28 mouse cellular contexts compared by ENCODE assay signal in the genomic region with DNA sequence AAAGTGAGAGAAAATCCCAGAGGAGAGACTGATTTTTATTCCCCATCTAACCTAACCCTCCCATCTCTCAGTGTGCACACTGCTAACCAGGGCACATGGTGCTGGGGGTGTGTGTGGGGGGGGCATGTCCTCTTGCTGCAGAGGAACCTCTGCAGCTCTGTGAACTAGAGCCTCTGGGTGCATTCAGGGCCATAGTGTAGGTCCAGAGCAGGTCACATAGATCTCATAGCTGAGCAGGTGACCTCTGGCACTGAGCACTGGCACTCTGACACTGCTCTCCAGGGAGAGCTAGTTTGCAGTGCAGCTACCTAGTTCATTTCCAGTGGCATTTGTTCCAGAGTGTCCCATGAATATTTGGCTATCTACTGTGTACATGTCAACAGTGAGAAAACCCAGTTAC. TPM values are rescaled to one million over a fixed set of nuclear protein-coding genes. Genes with fewer than 3 reads are reported as not detected.
DNase-seq lines count a peak whose midpoint lies in the region; ATAC-seq and TF ChIP-seq lines count a peak whose summit lies in the region.
"Had no signal": no experiment of that assay in that cellular context is flagged by ENCODE, and none has a peak within 500 bp of the region (broad histone marks: within the 10 kb centered on the region; RNA-seq: fewer than 3 reads in every experiment).

No protein-coding gene starts in this region.

- H3K27ac ChIP-seq in heart, embryonic 10.5 days = no peak overlapping the region
- H3K27ac ChIP-seq in kidney, adult 2 months (ENCODE audit: insufficient read depth, low read depth, low read length) = no peak overlapping the region
- H3K27ac ChIP-seq in liver, adult 2 months (replicated peaks; ENCODE audit: insufficient read depth, low read depth, low read length) = no peak overlapping the region; the same call in 1 of the 2 replicates
- H3K27ac ChIP-seq in liver, embryonic 11.5 days (ENCODE audit: low read depth, low read length) = no peak overlapping the region
- H3K27ac ChIP-seq: gastrocnemius, adult 2 months; left cerebral cortex, adult 2 months; limb, embryonic 12.5 days; macrophage; midbrain, embryonic 15.5 days; stomach, postnatal 0 days had no signal

- no peak for ATAC-seq in liver, embryonic 11.5 days (replicated peaks; ENCODE audit: low FRiP score)
- ATAC-seq: forebrain, embryonic 16.5 days; hindbrain, embryonic 16.5 days; lung, postnatal 0 days; midbrain, embryonic 15.5 days had no signal

- no peaks in the 10 kb centered on the region for H3K36me3 ChIP-seq in heart, embryonic 10.5 days
- no peaks in the 10 kb centered on the region for H3K36me3 ChIP-seq in kidney, adult 2 months (ENCODE audit: control insufficient read depth, insufficient read depth, low read length)
- no peaks in the 10 kb centered on the region for H3K36me3 ChIP-seq in liver, adult 2 months (ENCODE audit: control insufficient read depth, insufficient read depth, low read length)
- H3K36me3 ChIP-seq in liver, embryonic 11.5 days (ENCODE audit: control insufficient read depth, insufficient read depth, low read length) = no peaks in the 10 kb centered on the region
- H3K36me3 ChIP-seq: heart, embryonic 12.5 days; limb, embryonic 12.5 days; midbrain, embryonic 15.5 days had no signal

- no peak for TF ChIP-seq POLR2A in kidney, adult 2 months (IDR thresholded peaks at IDR 0.05; ENCODE audit: low read depth, low read length)
- no peak for TF ChIP-seq POLR2A in liver, adult 2 months (IDR thresholded peaks at IDR 0.05; ENCODE audit: extremely low read depth, insufficient read depth, low read length)

- H3K4me3 ChIP-seq in heart, embryonic 10.5 days = no peak overlapping the region
- no peak overlapping the region for H3K4me3 ChIP-seq in kidney, adult 2 months (ENCODE audit: insufficient read depth, low read depth, low read length)
- no peak overlapping the region for H3K4me3 ChIP-seq in liver, adult 2 months (ENCODE audit: insufficient read depth, low read depth, low read length)
- H3K4me3 ChIP-seq in liver, embryonic 11.5 days (ENCODE audit: low read depth, low read length) = no peak overlapping the region
- H3K4me3 ChIP-seq: erythroblast, embryonic 14.5 days; gastrocnemius, adult 2 months; heart, embryonic 12.5 days; left cerebral cortex, adult 2 months; limb, embryonic 12.5 days; midbrain, embryonic 15.5 days had no signal

- H3K27me3 ChIP-seq in heart, embryonic 10.5 days (ENCODE audit: insufficient read depth, poor library complexity, severe bottlenecking) = no peaks in the 10 kb centered on the region; the same call in 1 of the 2 replicates
- no peaks in the 10 kb centered on the region for H3K27me3 ChIP-seq in kidney, adult 2 months (replicated peaks; ENCODE audit: control insufficient read depth, insufficient read depth, low read length)
- no peaks in the 10 kb centered on the region for H3K27me3 ChIP-seq in liver, adult 2 months (ENCODE audit: control insufficient read depth, insufficient read depth, low read length)
- H3K27me3 ChIP-seq in liver, embryonic 11.5 days (replicated peaks; ENCODE audit: control insufficient read depth, insufficient read depth, low read length) = no peaks in the 10 kb centered on the region
- H3K27me3 ChIP-seq: heart, embryonic 12.5 days; limb, embryonic 12.5 days; midbrain, embryonic 15.5 days had no signal

- TF ChIP-seq CTCF in kidney, adult 2 months (conservative IDR thresholded peaks at IDR 0.05; ENCODE audit: insufficient read depth, insufficient read length, low read depth, low read length) = no peak
- TF ChIP-seq CTCF in liver, adult 2 months (IDR thresholded peaks at IDR 0.05; ENCODE audit: low read depth, low read length) = no peak

- peak; percentile 18 to 20 for DNase-seq in heart, adult 9 months (ENCODE audit: low spot score in 2 of 2)
- no peak for DNase-seq in heart, embryonic 10.5 days (ENCODE audit: low spot score)
- peak; percentile 68 for DNase-seq in kidney, adult 2 months
- DNase-seq in kidney, postnatal 4 days = no peak
- peak; percentile 90 for DNase-seq in liver, adult 2 months (ENCODE audit: extremely low read depth, low read depth, low spot score)
- DNase-seq in liver, embryonic 11.5 days (ENCODE audit: low spot score) = no peak
- peak; percentile 60 to 61 for DNase-seq in kidney, postnatal 36 days
- no peak for DNase-seq in layer of hippocampus, adult 9-10 months (ENCODE audit: low spot score)
- DNase-seq: adrenal gland, adult 8-10 months; cerebellum, adult 2 months; cerebellum, postnatal 14 days; gastrocnemius, adult 2 months; heart, postnatal 14 days; lung, adult 18-20 months; right cerebral cortex, postnatal 4 days; thymus, adult 18-20 months; thymus, postnatal 25 days had no signal

- no peak overlapping the region for H3K4me2 ChIP-seq in liver, embryonic 11.5 days
- H3K4me2 ChIP-seq: heart, embryonic 12.5 days; limb, embryonic 12.5 days; midbrain, embryonic 15.5 days had no signal

- no peak overlapping the region for H3K9ac ChIP-seq in liver, adult 2 months (ENCODE audit: low read depth, low read length)
- H3K9ac ChIP-seq in liver, embryonic 11.5 days (ENCODE audit: low read depth, low read length) = no peak overlapping the region
- H3K9ac ChIP-seq: heart, embryonic 12.5 days; limb, embryonic 12.5 days; midbrain, embryonic 15.5 days had no signal

- no peaks in the 10 kb centered on the region for H3K79me2 ChIP-seq in liver, adult 2 months (ENCODE audit: control insufficient read depth, insufficient read depth, low read length)

- no peaks in the 10 kb centered on the region for H3K9me3 ChIP-seq in heart, embryonic 10.5 days
- H3K9me3 ChIP-seq in liver, embryonic 11.5 days (ENCODE audit: control insufficient read depth, low read length) = no peaks in the 10 kb centered on the region
- H3K9me3 ChIP-seq: G1E; heart, embryonic 12.5 days; limb, embryonic 12.5 days; midbrain, embryonic 15.5 days had no signal

- peaks cover 15% of the 10 kb centered on the region; the same call in 1 of the 2 replicates for H3K4me1 ChIP-seq in heart, embryonic 10.5 days
- peaks cover 15% of the 10 kb centered on the region; the same call in 1 of the 2 replicates for H3K4me1 ChIP-seq in kidney, adult 2 months (ENCODE audit: control insufficient read depth, insufficient read depth, low read length)
- H3K4me1 ChIP-seq in liver, adult 2 months (ENCODE audit: control insufficient read depth, insufficient read depth, low read length) = peaks cover 16% of the 10 kb centered on the region; the same call in 1 of the 2 replicates
- peaks cover 5% of the 10 kb centered on the region; the same call in 1 of the 2 replicates for H3K4me1 ChIP-seq in liver, embryonic 11.5 days (replicated peaks; ENCODE audit: control insufficient read depth, insufficient read depth, low read length)
- H3K4me1 ChIP-seq: limb, embryonic 12.5 days had no signal

RNA-seq across cellular contexts. Expression of gene D430042O09Rik, which starts 24.0 kb away (rescaled TPM):
- polyA plus RNA-seq in heart, embryonic 10.5 days (2016; fragmentation: Nextera tagmentation; extraction: Ambion mirVana) = 9.2 and 11.1 TPM in 2 replicates
- polyA plus RNA-seq in kidney, adult 2 months (2012; rRNA removed) = 15.1 and 16.6 TPM in 2 replicates
- 8.5 and 9.9 TPM in 2 replicates for total RNA-seq in liver, adult 2 months (2014; rRNA removed)
- polyA plus RNA-seq in liver, adult 2 months (2012; rRNA removed) = 8.8 and 9.0 TPM in 2 replicates
- 4.9 and 6.6 TPM in 2 replicates for polyA plus RNA-seq in liver, embryonic 11.5 days (2014; fragmentation: Nextera tagmentation; extraction: Ambion mirVana)

RNA-seq across cellular contexts. Expression of gene Gtf3c1, which starts 24.1 kb away (rescaled TPM):
- 36.2 and 43.6 TPM in 2 replicates for polyA plus RNA-seq in heart, embryonic 10.5 days (2016; fragmentation: Nextera tagmentation; extraction: Ambion mirVana)
- polyA plus RNA-seq in kidney, adult 2 months (2012; rRNA removed) = 47.9 and 60.5 TPM in 2 replicates
- total RNA-seq in liver, adult 2 months (2014; rRNA removed) = 14.9 and 21.0 TPM in 2 replicates
- 23.5 and 24.4 TPM in 2 replicates for polyA plus RNA-seq in liver, adult 2 months (2012; rRNA removed)
- polyA plus RNA-seq in liver, embryonic 11.5 days (2014; fragmentation: Nextera tagmentation; extraction: Ambion mirVana) = 28.3 and 28.8 TPM in 2 replicates

Comparison
In these comparisons a context has a peak if more than half of its experiments do, and no peak if none do; other contexts are left out.
1. DNase-seq: peak in heart, adult 9 months (2 of 2), kidney, adult 2 months (single experiment), liver, adult 2 months (single experiment) and kidney, postnatal 36 days (2 of 2); none in heart, embryonic 10.5 days (single experiment), kidney, postnatal 4 days (0 of 2), liver, embryonic 11.5 days (single experiment) and layer of hippocampus, adult 9-10 months (single experiment).